Mouse (Mus musculus): ENCODE measurements around the gene E030018B13Rik. TPM values are rescaled to one million over a fixed set of nuclear protein-coding genes. Genes with fewer than 3 reads are reported as not detected.

Gene E030018B13Rik
- polyA plus RNA-seq, 1 experiment from 2014 or later, result 0.14 TPM

GRCm38 (mm10) chr7:63905642-63906041, 11.0 kb upstream of the E030018B13Rik start:
- H3K9me3 ChIP-seq (ENCODE audit: low read length), result no peaks in the 10 kb centered on the region
- no peak overlapping the region for H3K4me3 ChIP-seq (ENCODE audit: low read depth, low read length)
- H3K4me2 ChIP-seq (ENCODE audit: low read depth, low read length), result peak overlapping the region; percentile 47
- ATAC-seq, result peak; percentile 58
- TF ChIP-seq EP300 (IDR thresholded peaks at IDR 0.05; ENCODE audit: low read depth) (no peak), CTCF (IDR thresholded peaks at IDR 0.05; ENCODE audit: low read depth) (no peak)
- H3K27me3 ChIP-seq (ENCODE audit: insufficient read depth, low read length), result no peaks in the 10 kb centered on the region
- H3K9ac ChIP-seq (replicated peaks), result 0 out of 2 replicates have a peak overlapping the region, but pooled peaks have one; percentile 35
- peak overlapping the region; percentile 71 for H3K27ac ChIP-seq (ENCODE audit: low read depth)
- WGBS (ENCODE audit: insufficient replicate concordance), result 45% methylated on average over 5 of the region's 5 CpGs
- H3K4me1 ChIP-seq (ENCODE audit: insufficient read depth), result peaks cover 81% of the 10 kb centered on the region
- peaks cover 5% of the 10 kb centered on the region; the same call in 1 of the 2 replicates for H3K36me3 ChIP-seq (replicated peaks; ENCODE audit: insufficient read depth, low read length)
- no peak for DNase-seq

GRCm38 (mm10) chr7:63907778-63908495, 8.7 kb upstream of the E030018B13Rik start:
- peak overlapping the region; percentile 99 for H3K27ac ChIP-seq (ENCODE audit: low read depth)
- H3K9ac ChIP-seq (replicated peaks), result peak overlapping the region; percentile 48
- no peaks in the 10 kb centered on the region for H3K9me3 ChIP-seq (ENCODE audit: low read length)
- H3K27me3 ChIP-seq (ENCODE audit: insufficient read depth, low read length), result no peaks in the 10 kb centered on the region
- WGBS (ENCODE audit: insufficient replicate concordance), result 62% methylated on average over 5 of the region's 5 CpGs
- no peak for TF ChIP-seq EP300 (IDR thresholded peaks at IDR 0.05; ENCODE audit: low read depth)
- no peak for TF ChIP-seq CTCF (IDR thresholded peaks at IDR 0.05; ENCODE audit: low read depth)
- H3K36me3 ChIP-seq (replicated peaks; ENCODE audit: insufficient read depth, low read length), result peaks cover 5% of the 10 kb centered on the region; the same call in 1 of the 2 replicates
- H3K4me3 ChIP-seq (ENCODE audit: low read depth, low read length), result no peak overlapping the region
- peak overlapping the region; percentile 53; the same call in 1 of the 2 replicates for H3K4me2 ChIP-seq (ENCODE audit: low read depth, low read length)
- ATAC-seq, result no peak
- peaks cover 91% of the 10 kb centered on the region for H3K4me1 ChIP-seq (ENCODE audit: insufficient read depth)
- no peak for DNase-seq

DNA sequence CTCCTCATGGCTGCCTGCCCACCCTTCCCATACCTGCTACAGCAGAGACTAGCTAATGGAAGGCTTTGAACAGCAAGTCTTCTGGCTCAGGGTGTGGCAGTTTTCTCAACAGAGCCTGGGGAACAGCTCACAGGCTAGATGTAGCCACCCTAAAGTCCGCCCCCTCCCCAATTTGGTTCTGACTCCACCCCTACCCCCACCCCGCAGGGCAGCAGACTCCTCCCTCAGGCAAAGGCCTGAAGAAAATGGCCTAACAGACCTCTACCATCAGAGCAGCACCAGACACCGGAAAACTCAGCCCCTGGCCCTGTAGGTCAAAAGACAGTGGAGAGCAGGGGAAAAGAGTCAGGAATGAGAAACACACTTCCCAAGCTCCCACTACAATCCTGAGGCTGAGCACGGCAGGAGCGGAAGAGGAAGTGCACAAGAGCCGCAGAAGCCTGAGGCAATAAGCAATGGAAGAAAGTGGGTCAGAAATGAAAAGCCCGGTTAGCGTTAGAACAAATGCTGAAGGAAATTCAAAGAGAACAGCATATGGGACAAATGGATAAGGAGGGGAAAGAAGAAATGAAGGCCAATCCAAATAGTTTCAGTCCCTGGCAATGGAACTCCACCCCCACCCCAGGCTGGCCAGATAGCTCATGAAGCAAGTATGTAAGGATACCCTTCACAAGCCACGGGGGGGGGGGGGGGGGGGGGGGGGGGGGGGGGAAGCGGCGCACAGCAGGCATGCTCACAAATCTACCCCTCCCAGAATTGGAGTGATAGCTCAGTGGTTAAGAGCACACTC, 8.0 kb upstream of the E030018B13Rik start:
- Histone ChIP-seq H3K4me1 (ENCODE audit: insufficient read depth) (peaks cover 91% of the 10 kb centered on the region), H3K4me2 (ENCODE audit: low read depth, low read length) (peak overlapping the region; percentile 53), H3K36me3 (replicated peaks; ENCODE audit: insufficient read depth, low read length) (peaks cover 5% of the 10 kb centered on the region; the same call in 1 of the 2 replicates), H3K9me3 (ENCODE audit: low read length) (no peaks in the 10 kb centered on the region), H3K27me3 (ENCODE audit: insufficient read depth, low read length) (no peaks in the 10 kb centered on the region), H3K27ac (ENCODE audit: low read depth) (peak overlapping the region; percentile 99), H3K4me3 (ENCODE audit: low read depth, low read length) (no peak overlapping the region), H3K9ac (replicated peaks) (peak overlapping the region; percentile 48)
- WGBS (ENCODE audit: insufficient replicate concordance), result 34% methylated on average over 8 of the region's 11 CpGs
- no peak for ATAC-seq
- TF ChIP-seq CTCF (IDR thresholded peaks at IDR 0.05; ENCODE audit: low read depth) (no peak), EP300 (IDR thresholded peaks at IDR 0.05; ENCODE audit: low read depth) (no peak)
- DNase-seq, result no peak

GRCm38 (mm10) chr7:63910225-63910624, 6.4 kb upstream of the E030018B13Rik start:
- H3K36me3 ChIP-seq (replicated peaks; ENCODE audit: insufficient read depth, low read length), result peaks cover 5% of the 10 kb centered on the region; the same call in 1 of the 2 replicates
- no peak overlapping the region for H3K4me3 ChIP-seq (ENCODE audit: low read depth, low read length)
- peaks cover 92% of the 10 kb centered on the region for H3K4me1 ChIP-seq (ENCODE audit: insufficient read depth)
- ATAC-seq (no peak), DNase-seq (no peak)
- peak overlapping the region; percentile 99 for H3K27ac ChIP-seq (ENCODE audit: low read depth)
- no peaks in the 10 kb centered on the region for H3K9me3 ChIP-seq (ENCODE audit: low read length)
- H3K9ac ChIP-seq (replicated peaks), result peak overlapping the region; percentile 50
- TF ChIP-seq EP300 (IDR thresholded peaks at IDR 0.05; ENCODE audit: low read depth) (no peak), CTCF (IDR thresholded peaks at IDR 0.05; ENCODE audit: low read depth) (no peak)
- no peaks in the 10 kb centered on the region for H3K27me3 ChIP-seq (ENCODE audit: insufficient read depth, low read length)
- H3K4me2 ChIP-seq (ENCODE audit: low read depth, low read length), result peak overlapping the region; percentile 58; the same call in 1 of the 2 replicates
- WGBS (ENCODE audit: insufficient replicate concordance), result 67% methylated on average over 5 of the region's 5 CpGs

DNA sequence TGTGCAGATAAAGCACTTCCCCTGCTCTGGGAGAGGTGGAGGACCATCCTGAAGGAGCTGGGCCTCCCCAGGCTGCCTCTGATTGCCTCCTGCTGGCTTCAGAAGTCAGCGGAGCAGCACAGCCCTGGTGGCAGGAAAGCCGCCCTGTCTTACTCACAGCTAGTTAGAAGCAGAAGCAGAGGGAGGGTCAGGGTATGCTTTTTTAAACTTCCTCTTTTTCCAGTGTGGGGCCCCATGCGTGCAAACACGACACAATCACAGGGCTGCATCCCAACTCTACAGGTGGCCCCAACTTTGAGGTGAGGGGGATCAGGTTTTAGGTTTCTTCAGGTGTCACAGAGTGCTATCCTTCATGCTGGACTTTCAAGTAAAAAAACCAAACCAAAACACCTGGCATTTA, 5.7 kb upstream of the E030018B13Rik start:
- Histone ChIP-seq H3K4me1 (ENCODE audit: insufficient read depth) (peaks cover 90% of the 10 kb centered on the region), H3K27ac (ENCODE audit: low read depth) (peak overlapping the region; percentile 99), H3K9me3 (ENCODE audit: low read length) (no peaks in the 10 kb centered on the region), H3K27me3 (ENCODE audit: insufficient read depth, low read length) (no peaks in the 10 kb centered on the region), H3K4me2 (ENCODE audit: low read depth, low read length) (peak overlapping the region; percentile 58), H3K9ac (replicated peaks) (peak overlapping the region; percentile 30; the same call in 1 of the 2 replicates), H3K4me3 (ENCODE audit: low read depth, low read length) (no peak overlapping the region), H3K36me3 (replicated peaks; ENCODE audit: insufficient read depth, low read length) (peaks cover 5% of the 10 kb centered on the region; the same call in 1 of the 2 replicates)
- DNase-seq (peak; percentile 61), ATAC-seq (peak; percentile 34)
- WGBS (ENCODE audit: insufficient replicate concordance), result 27% methylated on average over 4 of the region's 4 CpGs
- TF ChIP-seq EP300 (IDR thresholded peaks at IDR 0.05; ENCODE audit: low read depth), result no peak
- peak; percentile 48 for TF ChIP-seq CTCF (IDR thresholded peaks at IDR 0.05; ENCODE audit: low read depth)

All from liver, postnatal 0 days (tissue).